Mouse (Mus musculus) megakaryocyte, embryonic 14.5 days (primary cell): ENCODE data around the gene Tmem238l. TPM values are rescaled to one million over a fixed set of nuclear protein-coding genes. Genes with fewer than 3 reads are reported as not detected.

Experiments
- H3K27me3 ChIP-seq: replicated peaks from 2 replicates; pipeline ENCODE3; 2012; ENCODE audit warnings: inconsistent platforms
- H3K36me3 ChIP-seq: replicated peaks from 2 replicates; pipeline ENCODE3; 2012; ENCODE audit warnings: low read length, inconsistent platforms, mixed read lengths
- H3K4me1 ChIP-seq: 2 replicates; pipeline ENCODE4 v1.6.1; 2012; ENCODE audit warnings: inconsistent platforms
- H3K4me3 ChIP-seq: replicated peaks from 2 replicates; pipeline ENCODE3; 2012; ENCODE audit warnings: moderate library complexity, mild to moderate bottlenecking, inconsistent platforms
- H3K9me3 ChIP-seq: 2 replicates; pipeline ENCODE4 v1.6.1; 2012; ENCODE audit warnings: inconsistent platforms
- FLI1 ChIP-seq: IDR thresholded peaks from 2 replicates; pipeline ENCODE4 v1.6.1; 2012; ENCODE audit warnings: low read length, inconsistent platforms, mixed read lengths
- GATA1 ChIP-seq: IDR thresholded peaks from 3 replicates; pipeline ENCODE4 v1.6.1; 2012; ENCODE audit warnings: mixed read lengths, low read length, inconsistent platforms, borderline replicate concordance
- polyA plus RNA-seq: library from polyadenylated mRNA; stranded (reverse); fragments of >175 nt; gene quantifications from 2 replicates; pipeline ENCODE4 v1.2.3, GENCODE M21; 2012; ENCODE audit warnings: low replicate concordance; ENCODE audit not compliant: insufficient read depth

The Tmem238l gene
- polyA plus RNA-seq, 1 experiment: not detected

DNA sequence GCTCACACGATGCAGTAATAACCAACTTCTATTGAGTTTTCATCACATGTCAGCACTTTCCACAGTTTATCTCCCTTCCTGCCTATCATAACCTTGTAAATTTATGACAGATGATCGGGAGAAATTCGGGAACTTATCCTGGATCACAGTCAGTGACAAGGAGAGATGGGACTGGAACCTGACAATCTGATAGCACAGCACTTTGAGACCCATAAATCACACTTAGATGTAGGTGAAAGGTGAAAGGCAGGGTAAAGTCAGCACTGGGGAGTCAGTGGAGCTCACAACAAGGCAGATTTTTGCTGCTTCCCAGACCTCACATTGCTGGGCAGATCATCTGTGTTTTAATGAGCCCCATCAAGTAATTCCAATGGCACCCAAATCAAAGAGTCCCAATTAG lies 17.1 kb downstream of the Tmem238l start:
- no peaks in the 10 kb centered on the region for H3K4me1 ChIP-seq
- no peaks in the 10 kb centered on the region for H3K36me3 ChIP-seq
- H3K4me3 ChIP-seq: no peak overlapping the region
- peaks cover 4% of the 10 kb centered on the region for H3K27me3 ChIP-seq
- H3K9me3 ChIP-seq: peaks cover 7% of the 10 kb centered on the region; the same call in 1 of the 2 replicates
- TF ChIP-seq GATA1: no peak
- no peak for TF ChIP-seq FLI1

DNA sequence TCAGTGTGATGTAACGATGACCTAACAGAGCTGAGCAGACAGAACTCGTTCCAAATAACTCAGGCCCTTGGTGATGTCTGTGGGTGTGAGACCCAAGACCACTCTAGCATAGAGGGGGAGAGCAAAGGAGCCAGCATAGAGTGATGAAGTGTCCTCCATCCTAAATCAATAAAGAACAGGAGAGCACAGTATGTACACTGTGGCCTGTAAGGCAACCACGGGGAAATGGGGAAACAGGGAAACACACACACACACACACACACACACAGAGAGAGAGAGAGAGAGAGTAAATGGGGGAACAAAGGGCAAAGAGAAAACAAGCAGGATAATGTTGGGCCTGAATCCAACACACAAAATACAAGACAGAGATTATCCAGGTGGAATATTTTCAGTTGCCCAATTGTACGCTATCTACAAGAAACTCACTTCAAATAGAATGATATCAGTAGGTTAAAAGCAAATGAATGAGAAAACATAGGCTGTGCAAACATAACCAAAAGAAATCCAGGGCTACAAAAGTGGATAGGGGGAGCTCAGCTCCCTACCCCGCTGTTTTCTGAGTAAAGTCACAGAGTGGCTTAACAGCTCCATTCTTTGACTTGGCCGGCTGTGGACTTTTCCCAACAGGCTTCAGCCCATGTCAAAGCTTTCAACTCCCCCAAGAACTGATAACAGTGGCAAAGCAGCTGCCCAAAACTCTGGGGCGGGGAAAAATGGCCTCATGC lies 19.3 kb downstream of the Tmem238l start:
- no peaks in the 10 kb centered on the region for H3K4me1 ChIP-seq
- peaks cover 9% of the 10 kb centered on the region for H3K27me3 ChIP-seq
- no peak overlapping the region for H3K4me3 ChIP-seq
- no peaks in the 10 kb centered on the region for H3K36me3 ChIP-seq
- peaks cover 7% of the 10 kb centered on the region; the same call in 1 of the 2 replicates for H3K9me3 ChIP-seq
- TF ChIP-seq GATA1: no peak
- no peak for TF ChIP-seq FLI1

- Histone ChIP-seq H3K4me3 (no peak overlapping the region), H3K9me3 (no peaks in the 10 kb centered on the region), H3K4me1 (peaks cover 23% of the 10 kb centered on the region), H3K27me3 (peaks cover 35% of the 10 kb centered on the region), H3K36me3 (no peaks in the 10 kb centered on the region)
- TF ChIP-seq GATA1: no peak
Observed at GRCm38 (mm10) chr11:66981336-66982115, 25.1 kb downstream of the Tmem238l start.

DNA sequence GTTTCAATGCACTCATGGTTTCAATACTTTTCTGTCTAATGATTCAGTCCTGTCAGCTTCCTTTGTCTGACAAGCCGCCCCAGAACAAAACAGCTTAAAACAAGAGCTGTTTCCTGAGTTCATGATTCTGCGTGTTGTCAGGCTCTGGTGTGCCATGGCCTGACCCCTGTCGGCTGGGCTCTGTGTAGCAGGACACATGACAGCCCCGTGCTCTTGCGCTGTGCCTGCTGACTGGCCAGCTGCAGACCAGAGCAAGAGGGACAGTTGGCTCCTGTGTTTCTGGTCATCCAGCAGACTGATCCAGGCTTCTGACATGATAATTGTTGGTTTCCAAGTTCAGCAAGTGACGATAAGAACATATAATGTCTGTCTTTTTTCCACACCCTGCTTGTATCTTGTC lies 26.4 kb downstream of the Tmem238l start:
- H3K4me3 ChIP-seq: peak overlapping the region; percentile 57
- no peaks in the 10 kb centered on the region for H3K36me3 ChIP-seq
- H3K27me3 ChIP-seq: peaks cover 39% of the 10 kb centered on the region
- TF ChIP-seq GATA1 (no peak), FLI1 (no peak)
- H3K9me3 ChIP-seq: no peaks in the 10 kb centered on the region
- H3K4me1 ChIP-seq: peaks cover 28% of the 10 kb centered on the region

GRCm38 (mm10) chr11:66983422-66984164 lies 27.2 kb downstream of the Tmem238l start:
- no peak for TF ChIP-seq GATA1
- TF ChIP-seq FLI1: no peak
- H3K27me3 ChIP-seq: peaks cover 37% of the 10 kb centered on the region

DNA sequence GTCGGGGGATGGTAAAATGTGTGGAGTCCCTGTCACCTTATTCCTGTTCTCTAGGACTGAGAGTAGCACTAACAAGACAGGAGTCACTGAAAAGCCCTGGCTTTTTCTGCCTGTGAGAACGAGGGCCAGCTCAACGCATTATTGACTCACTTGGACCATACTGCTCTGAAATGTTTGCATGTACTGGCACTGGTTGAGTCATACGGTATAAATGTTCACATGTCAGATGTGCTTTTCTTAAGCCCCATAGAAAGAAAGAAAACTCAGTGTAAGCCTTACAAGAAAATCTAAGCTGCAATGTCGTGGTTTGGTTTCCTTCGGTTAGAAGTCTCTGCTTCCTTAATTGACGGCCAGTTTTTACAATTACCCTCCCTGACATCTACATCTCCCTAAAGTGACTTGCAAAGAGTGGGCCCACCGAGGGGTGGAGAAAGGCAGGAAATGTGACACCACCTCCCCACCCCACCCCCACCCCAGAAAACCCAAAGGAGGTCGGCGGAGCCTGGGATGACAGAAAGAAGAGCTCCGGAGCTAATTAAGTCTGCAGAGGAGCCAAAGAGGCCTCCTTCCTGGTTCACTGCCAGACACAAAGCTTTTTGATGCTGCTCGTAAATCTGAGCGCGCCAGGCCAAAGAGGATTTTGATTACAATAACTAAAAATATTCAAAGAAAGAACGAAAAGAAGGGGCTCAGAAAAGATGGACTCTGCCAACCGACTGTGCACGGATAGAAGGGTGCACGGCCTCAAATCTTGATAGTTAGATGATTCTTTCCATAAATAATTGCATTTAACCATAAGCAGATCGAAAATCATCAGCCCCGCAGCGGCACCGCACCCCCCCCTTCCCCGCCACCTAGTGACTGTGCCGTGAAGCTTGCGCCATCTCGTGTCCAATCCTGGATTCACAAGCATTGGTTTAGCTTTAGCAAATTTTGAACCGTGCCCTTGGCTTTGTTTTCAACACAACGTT lies 28.0 kb downstream of the Tmem238l start:
- no peak for TF ChIP-seq GATA1
- TF ChIP-seq FLI1: no peak
- Histone ChIP-seq H3K4me1 (peaks cover 37% of the 10 kb centered on the region), H3K9me3 (no peaks in the 10 kb centered on the region), H3K27me3 (peaks cover 37% of the 10 kb centered on the region), H3K4me3 (peak overlapping the region; percentile 91), H3K36me3 (no peaks in the 10 kb centered on the region)

More at GRCm38 (mm10) chr11:66983422-66984164, 27.2 kb downstream of the Tmem238l start:
- no peak overlapping the region for H3K4me3 ChIP-seq
- no peaks in the 10 kb centered on the region for H3K9me3 ChIP-seq
- H3K4me1 ChIP-seq: peaks cover 36% of the 10 kb centered on the region
- no peaks in the 10 kb centered on the region for H3K36me3 ChIP-seq

- TF ChIP-seq FLI1: no peak
- TF ChIP-seq GATA1: no peak
- no peaks in the 10 kb centered on the region for H3K36me3 ChIP-seq
- peaks cover 37% of the 10 kb centered on the region for H3K4me1 ChIP-seq
- peaks cover 33% of the 10 kb centered on the region for H3K27me3 ChIP-seq
- no peaks in the 10 kb centered on the region for H3K9me3 ChIP-seq
- peak overlapping the region; percentile 91 for H3K4me3 ChIP-seq
Observed at GRCm38 (mm10) chr11:66985136-66985702, 28.8 kb downstream of the Tmem238l start.

- Histone ChIP-seq H3K27me3 (peaks cover 31% of the 10 kb centered on the region), H3K36me3 (no peaks in the 10 kb centered on the region), H3K4me3 (no peak overlapping the region), H3K9me3 (no peaks in the 10 kb centered on the region), H3K4me1 (peaks cover 14% of the 10 kb centered on the region)
- TF ChIP-seq FLI1 (no peak), GATA1 (no peak)
Observed at GRCm38 (mm10) chr11:66992150-66992549, 35.7 kb downstream of the Tmem238l start.

- Histone ChIP-seq H3K27me3 (peaks cover 39% of the 10 kb centered on the region), H3K36me3 (no peaks in the 10 kb centered on the region), H3K9me3 (no peaks in the 10 kb centered on the region), H3K4me3 (no peak overlapping the region), H3K4me1 (no peaks in the 10 kb centered on the region)
- TF ChIP-seq GATA1: no peak
- no peak for TF ChIP-seq FLI1
Observed at GRCm38 (mm10) chr11:66993674-66994073, 37.2 kb downstream of the Tmem238l start.
